Mouse (Mus musculus): Measurements from ENCODE around the gene Wdr83. TPM values are rescaled to one million over a fixed set of nuclear protein-coding genes. Genes with fewer than 3 reads are reported as not detected.

The Wdr83 gene
- total RNA-seq, 2 experiments from 2014 or later = 21.1 to 23.1 TPM

GRCm38 (mm10) chr8:85036381-85036717 is 44.8 kb downstream of the Wdr83 start:
- DNase-seq (ENCODE audit: low spot score in 2 of 2) = no peak

GRCm38 (mm10) chr8:85035728-85036310 is 45.3 kb downstream of the Wdr83 start:
- DNase-seq (ENCODE audit: low spot score in 2 of 2) = peak in 1 of 2 experiments; percentile 39

- no peak for DNase-seq (ENCODE audit: low spot score in 2 of 2)
These were observed 45.9 kb downstream of the Wdr83 start for GRCm38 (mm10) chr8:85035165-85035727.

GRCm38 (mm10) chr8:85034764-85035163 is 46.3 kb downstream of the Wdr83 start:
- DNase-seq (ENCODE audit: low spot score in 2 of 2) = peak; percentile 55 to 58

- DNase-seq (ENCODE audit: low spot score in 2 of 2) = no peak
These were observed 47.2 kb downstream of the Wdr83 start for GRCm38 (mm10) chr8:85033867-85034266.

GRCm38 (mm10) chr8:85032622-85033311 is 48.3 kb downstream of the Wdr83 start:
- no peak for DNase-seq (ENCODE audit: low spot score in 2 of 2)

- DNase-seq (ENCODE audit: low spot score in 2 of 2) = no peak
These were observed 51.8 kb downstream of the Wdr83 start for GRCm38 (mm10) chr8:85029271-85029670.

GRCm38 (mm10) chr8:85027922-85028321 is 53.2 kb downstream of the Wdr83 start:
- no peak for DNase-seq (ENCODE audit: low spot score in 2 of 2)

GRCm38 (mm10) chr8:85027516-85027855 is 53.6 kb downstream of the Wdr83 start:
- no peak for DNase-seq (ENCODE audit: low spot score in 2 of 2)

GRCm38 (mm10) chr8:85026670-85027515 is 54.2 kb downstream of the Wdr83 start, which contains the start of gene Trir:
Trir (plus strand) TSS chr8:85026823.
- peak; percentile 93 to 97 for DNase-seq (ENCODE audit: low spot score in 2 of 2)

- DNase-seq (ENCODE audit: low spot score in 2 of 2) = peak; percentile 72 to 74
These were observed 55.8 kb downstream of the Wdr83 start, which contains the start of gene Asna1 for GRCm38 (mm10) chr8:85025098-85025932. Asna1 (minus strand) TSS chr8:85025281.

Small RNA genes within 50 kb of the gene (microRNA-seq; reads per million reads assigned to microRNA genes)
- 0 to 1.4 reads per million in 2 experiments for gene Gm23388 (ENCODE audit: borderline number of aligned reads in 2 of 2)
- 0 reads per million in 2 experiments for gene Mir7070 (ENCODE audit: borderline number of aligned reads in 2 of 2)

Other genes starting within 250 kb of the Wdr83 start
- 10 to 100 TPM; 62.0 to 71.1 TPM for gene Gadd45gip1, start 249.8 kb downstream of the Wdr83 start, total RNA-seq (2021)
- gene Rad23a, start 240.6 kb downstream of the Wdr83 start, total RNA-seq (2021) = 100 to 1,000 TPM; 109 to 113 TPM
- 100 to 1,000 TPM; 606 to 686 TPM for gene Calr, start 234.4 kb downstream of the Wdr83 start, total RNA-seq (2021)
- 10 to 100 TPM; 58.8 to 69.6 TPM for gene Farsa, start 224.3 kb downstream of the Wdr83 start, total RNA-seq (2021)
- gene Syce2, start 209.2 kb downstream of the Wdr83 start, total RNA-seq (2021) = 1 to 10 TPM; 6.9 to 9.4 TPM
- gene Gcdh, start 187.4 kb downstream of the Wdr83 start, total RNA-seq (2021) = 10 to 100 TPM; 52.4 to 56.5 TPM
- gene Klf1, start 179.4 kb downstream of the Wdr83 start, total RNA-seq (2021) = not detected
- 10 to 100 TPM; 11.2 to 12.5 TPM for gene Dnase2a, start 172.7 kb downstream of the Wdr83 start, total RNA-seq (2021)
- 1 to 10 TPM; 2.1 to 3.1 TPM for gene Mast1, start 143.9 kb downstream of the Wdr83 start, total RNA-seq (2021)
- gene Rtbdn, start 134.3 kb downstream of the Wdr83 start, total RNA-seq (2021) = under 1 TPM in 1 of 2 experiments, not detected in 1; 0.16 TPM
- gene Gm49661, start 111.9 kb downstream of the Wdr83 start, total RNA-seq (2021) = 1 to 10 TPM; 1.9 TPM
- gene Prdx2, start 111.7 kb downstream of the Wdr83 start, total RNA-seq (2021) = 100 to 1,000 TPM; 740 to 761 TPM
- 100 to 1,000 TPM in 1 of 2 experiments, 10 to 100 TPM in 1; 80.9 to 131 TPM for gene Rnaseh2a, start 111.5 kb downstream of the Wdr83 start, total RNA-seq (2021)
- 10 to 100 TPM; 27.1 to 28.5 TPM for gene Junb, start 102.6 kb downstream of the Wdr83 start, total RNA-seq (2021)
- gene Hook2, start 90.7 kb downstream of the Wdr83 start, total RNA-seq (2021) = 1 to 10 TPM; 6.3 to 7.2 TPM
- gene Best2, start 66.8 kb downstream of the Wdr83 start, total RNA-seq (2021) = not detected
- gene Asna1, start 56.0 kb downstream of the Wdr83 start, total RNA-seq (2021) = 100 to 1,000 TPM in 1 of 2 experiments, 10 to 100 TPM in 1; 89.2 to 100 TPM
- gene Trir, start 54.5 kb downstream of the Wdr83 start, total RNA-seq (2021) = 100 to 1,000 TPM; 162 to 192 TPM
- gene Tnpo2, start 44.4 kb downstream of the Wdr83 start, total RNA-seq (2021) = 10 to 100 TPM; 67.8 to 80.4 TPM
- gene Fbxw9, start 21.3 kb downstream of the Wdr83 start, total RNA-seq (2021) = 10 to 100 TPM; 11.1 to 18.1 TPM
- not detected for gene Gm5741, start 13.3 kb downstream of the Wdr83 start, total RNA-seq (2021)
- 10 to 100 TPM; 25.5 to 26.4 TPM for gene Dhps, start 9.5 kb downstream of the Wdr83 start, total RNA-seq (2021)
- 10 to 100 TPM; 72.6 to 87.7 TPM for gene Wdr83os, start 566 bp downstream of the Wdr83 start, total RNA-seq (2021)
- gene Man2b1, start 2.0 kb upstream of the Wdr83 start, total RNA-seq (2021) = 10 to 100 TPM; 43.2 to 51.8 TPM
- 1 to 10 TPM; 2.2 TPM for gene Zfp791, start 41.8 kb upstream of the Wdr83 start, total RNA-seq (2021)
- gene Cks1brt, start 70.6 kb upstream of the Wdr83 start, total RNA-seq (2021) = not detected
- not detected for gene Olfr371, start 144.7 kb upstream of the Wdr83 start, total RNA-seq (2021)
- 10 to 100 TPM; 11.8 to 14.3 TPM for gene Orc6, start 218.3 kb upstream of the Wdr83 start, total RNA-seq (2021)
- gene Vps35, start 218.5 kb upstream of the Wdr83 start, total RNA-seq (2021) = 100 to 1,000 TPM in 1 of 2 experiments, 10 to 100 TPM in 1; 92.6 to 101 TPM